Mouse (Mus musculus) megakaryocyte, embryonic 14.5 days (primary cell): ENCODE results near the gene Bdp1.

ENCODE experiments used
- FLI1 ChIP-seq: IDR thresholded peaks from 2 replicates; pipeline ENCODE4 v1.6.1; 2012; ENCODE audit warnings: low read length, inconsistent platforms, mixed read lengths
- GATA1 ChIP-seq: IDR thresholded peaks from 3 replicates; pipeline ENCODE4 v1.6.1; 2012; ENCODE audit warnings: mixed read lengths, low read length, inconsistent platforms, borderline replicate concordance

- TF ChIP-seq GATA1 (no peak), FLI1 (no peak)
These were observed 5.1 kb downstream of the Bdp1 start for GRCm38 (mm10) chr13:100098808-100099207.
